Mouse (Mus musculus) thymus, adult 18-20 months (tissue): Measurements from ENCODE around the gene Fadd.

Experiments
- DNase-seq, 2 experiments: peaks; one replicate each; pipeline ENCODE4 v3.0.0; 2022; ENCODE audit warnings: mixed read lengths in 2 of 2

Fadd gene

DNA sequence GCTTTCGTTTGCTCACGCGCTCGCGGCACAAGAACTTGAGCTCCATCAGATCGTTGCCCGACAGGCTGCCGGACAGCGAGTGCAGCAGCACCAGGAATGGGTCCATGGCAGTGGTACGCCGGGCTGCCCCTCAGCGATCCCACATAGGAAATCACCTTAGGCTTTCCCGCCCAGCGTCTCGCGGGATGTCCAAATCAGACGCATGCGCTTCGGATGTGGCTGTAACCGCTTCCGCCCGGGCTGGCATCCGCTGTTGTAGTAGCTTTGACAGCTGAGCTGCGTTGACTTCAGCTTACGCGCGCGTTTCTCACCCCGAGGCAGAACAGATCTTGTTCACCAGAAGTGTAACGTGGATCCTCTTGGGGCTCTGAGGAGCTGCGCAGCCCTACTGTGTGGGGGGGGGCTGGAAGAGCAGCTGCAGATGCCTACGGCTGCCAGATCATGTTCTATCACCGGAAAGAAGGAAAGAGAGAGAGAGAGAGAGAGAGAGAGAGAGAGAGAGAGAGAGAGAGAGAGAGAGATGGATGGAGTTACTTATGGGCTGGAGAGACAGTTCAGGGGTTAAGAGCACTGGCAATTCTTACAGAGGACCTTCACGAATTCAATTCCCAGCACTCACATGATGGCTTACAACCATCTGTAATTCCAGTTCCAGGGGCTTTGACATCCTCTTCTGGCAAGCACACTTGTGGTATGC, at the start of gene Fadd:
Fadd (minus strand) TSS at position 180 of the 697 bp plus-strand sequence.
- DNase-seq: peak; percentile 90 to 93

DNA sequence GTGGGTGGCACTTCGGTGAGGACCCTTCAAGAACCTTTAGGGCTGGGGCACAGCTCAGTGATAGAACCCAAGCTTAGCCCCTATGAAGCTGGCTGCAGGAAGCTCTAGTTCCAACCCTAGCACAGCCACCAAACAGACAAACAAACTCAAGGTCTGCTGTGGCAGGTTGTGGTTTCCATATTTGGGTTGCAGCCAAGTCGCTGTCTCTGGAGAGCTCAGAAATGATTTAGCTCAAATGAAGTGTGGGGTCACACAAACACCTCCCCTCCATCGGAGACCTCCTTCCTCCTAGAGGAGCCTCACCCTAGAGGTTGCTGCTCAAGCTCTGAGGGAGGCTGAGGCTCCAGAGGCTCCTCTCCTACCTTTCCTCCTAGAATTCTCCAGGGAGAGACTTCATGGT, 48.4 kb upstream of the Fadd start:
- DNase-seq: no peak

DNA sequence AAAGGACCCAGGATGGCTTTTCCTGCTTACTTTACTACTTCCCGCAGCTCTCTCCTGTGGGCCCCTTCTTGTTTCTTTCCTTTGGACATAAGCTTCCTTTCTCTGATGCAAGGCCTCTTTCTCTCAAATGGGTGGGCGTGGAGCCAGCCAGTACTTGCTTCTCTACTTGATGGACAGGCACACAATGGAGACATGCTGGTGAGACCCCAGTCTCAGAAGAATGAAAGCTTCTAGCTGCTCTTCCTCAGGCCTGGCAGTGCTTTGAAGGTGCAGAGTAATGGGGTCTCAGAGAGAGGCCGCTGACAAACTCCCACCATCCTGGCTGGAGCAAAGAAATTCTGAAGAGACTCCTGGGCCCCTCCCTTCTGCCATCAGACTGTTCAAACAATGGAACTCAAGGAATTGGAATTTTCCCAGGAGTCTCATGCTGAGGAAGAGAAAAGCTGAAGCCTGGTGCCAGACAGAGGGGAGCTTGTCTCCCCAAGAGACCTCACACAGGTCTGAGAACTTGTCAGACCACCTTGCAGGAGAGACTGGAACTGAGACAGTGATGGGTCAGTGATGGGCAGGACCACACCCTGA, 46.2 kb upstream of the Fadd start:
- DNase-seq: no peak

DNA sequence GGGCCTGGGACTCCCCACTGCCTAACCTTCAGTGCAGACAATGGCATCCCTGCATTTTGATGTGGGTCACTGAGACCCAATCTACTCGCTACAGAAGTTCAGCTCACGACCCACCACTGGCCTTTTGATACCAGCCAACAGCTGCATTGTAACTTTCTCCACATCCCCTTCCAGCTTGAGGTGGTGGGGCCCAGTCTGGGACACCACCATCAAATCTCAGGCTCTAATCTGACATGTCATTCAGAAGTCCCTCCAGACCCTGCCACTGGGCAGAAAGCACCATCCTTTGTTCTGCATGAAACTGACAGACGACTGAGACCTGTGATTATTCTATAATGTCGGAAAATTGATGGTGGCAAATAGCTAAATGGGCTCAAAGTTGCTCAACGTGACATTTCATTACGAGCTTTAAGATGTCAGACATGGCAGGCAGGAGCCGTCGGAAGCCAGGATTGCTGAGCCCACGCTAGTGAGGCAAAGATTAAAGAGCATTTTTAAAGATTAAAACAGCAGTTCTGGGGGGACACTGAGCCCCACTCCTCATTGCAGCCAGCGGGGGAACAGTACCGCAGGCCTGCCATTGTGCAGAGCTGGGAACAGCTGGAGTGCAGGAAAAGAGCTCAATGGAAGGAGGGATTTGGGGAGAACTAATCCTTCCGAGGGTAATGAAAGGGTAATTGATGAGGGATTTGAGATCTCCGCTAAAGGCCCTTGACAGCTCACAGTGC, 45.5 kb upstream of the Fadd start:
- DNase-seq: no peak

DNA sequence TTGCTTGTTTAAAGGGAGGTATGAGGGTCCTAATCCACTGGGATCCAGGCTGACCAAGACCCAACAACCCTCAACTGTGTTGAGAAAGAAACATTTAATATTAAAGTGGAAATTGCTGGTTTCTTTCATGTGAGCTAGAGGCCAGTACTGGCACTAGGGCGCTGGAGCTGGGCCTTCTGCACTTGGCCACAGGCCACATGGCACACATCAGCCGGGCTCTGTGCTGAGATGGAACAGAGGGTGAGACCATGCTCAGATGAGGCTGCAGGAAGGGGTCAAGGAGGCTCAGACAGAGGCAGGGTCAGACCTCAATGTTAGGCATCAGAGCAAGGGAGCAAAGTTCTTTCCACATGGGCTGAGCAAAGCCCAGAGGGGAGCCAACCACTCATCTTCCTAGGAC, 43.8 kb upstream of the Fadd start:
- DNase-seq: no peak

DNA sequence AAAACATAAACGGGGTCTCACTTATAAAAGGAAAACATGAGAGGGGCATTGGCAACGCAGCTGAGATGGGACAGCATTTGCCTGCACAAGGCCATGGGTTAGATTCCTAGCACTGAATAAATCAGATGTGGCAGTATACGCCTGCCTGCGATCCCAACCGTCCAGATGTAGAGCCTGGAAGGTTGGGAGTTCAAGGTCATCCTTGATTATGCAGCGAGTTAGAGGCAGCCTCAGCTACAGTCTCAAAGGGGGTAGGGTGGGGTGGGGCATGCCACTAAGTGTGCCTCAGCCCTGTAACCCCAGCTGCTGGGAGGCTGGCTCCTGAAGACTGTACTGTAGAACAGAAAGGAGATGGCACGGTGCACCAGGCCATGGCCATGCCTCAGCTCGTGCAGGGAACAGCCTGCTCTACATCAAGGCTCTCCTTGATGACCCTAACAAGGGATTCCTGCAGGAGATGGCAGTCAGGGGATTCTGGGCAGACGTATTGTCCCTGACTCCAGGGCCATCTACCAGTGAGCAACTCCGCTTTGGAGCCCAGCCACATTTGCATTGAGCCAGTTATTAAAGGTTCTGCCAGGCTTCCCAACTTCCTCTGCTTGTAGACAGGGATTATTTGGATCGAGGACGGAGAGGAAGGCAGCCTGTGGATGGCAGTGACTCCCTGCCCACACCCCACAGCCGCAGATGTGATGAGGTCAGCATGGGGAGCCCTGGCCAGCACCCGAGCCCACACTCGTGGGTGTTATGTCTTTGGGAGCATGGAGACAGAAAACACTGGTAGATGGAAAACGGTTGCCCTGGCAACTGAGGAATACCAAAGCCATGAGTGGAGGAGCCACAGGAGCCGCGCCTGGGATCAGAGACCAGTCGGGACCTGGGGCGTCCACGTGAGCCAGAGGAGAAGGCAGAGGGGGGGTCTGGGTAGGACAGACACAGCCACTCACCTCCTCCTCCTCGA, 38.7 kb upstream of the Fadd start:
- DNase-seq: peak in 1 of 2 experiments; percentile 3

DNA sequence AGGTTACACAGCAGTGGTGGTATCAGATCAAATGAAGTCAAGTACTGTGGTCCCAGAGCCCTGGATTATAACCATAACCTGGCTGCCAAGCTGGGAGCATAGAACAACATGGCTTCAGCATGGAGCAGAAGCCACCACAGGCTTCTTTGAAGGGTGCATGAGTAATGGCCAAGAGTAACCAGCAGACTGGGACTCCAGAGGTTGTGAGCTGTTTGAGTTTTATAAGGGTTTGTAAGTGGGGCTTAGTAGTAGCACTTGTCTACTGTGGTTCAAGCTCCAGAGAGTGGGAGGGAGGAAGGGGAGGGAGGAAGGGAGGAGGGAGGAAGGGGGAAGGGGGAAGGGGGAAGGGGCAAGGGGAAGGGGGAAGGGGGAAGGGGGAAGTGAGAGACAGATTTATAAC, 38.1 kb upstream of the Fadd start:
- no peak for DNase-seq

DNA sequence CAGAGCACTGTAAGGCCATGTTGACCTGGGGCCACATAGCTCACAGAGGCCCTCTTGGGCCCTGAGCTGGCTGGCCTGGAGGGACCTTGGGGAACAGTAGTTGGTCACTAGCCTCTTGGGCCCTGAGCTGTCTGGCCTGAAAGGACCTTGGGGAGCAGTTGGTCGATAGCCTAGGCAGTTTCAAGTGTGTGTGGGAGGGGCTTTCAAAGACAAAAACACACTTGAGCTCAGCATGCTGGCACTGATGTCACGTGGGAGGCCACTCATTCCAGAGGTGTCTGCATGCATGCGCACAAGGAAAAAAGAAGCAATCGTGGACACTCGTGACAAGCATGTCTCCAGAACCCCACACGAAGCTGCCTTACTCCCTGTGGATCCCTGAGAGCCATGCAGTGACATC, 33.1 kb upstream of the Fadd start:
- DNase-seq: no peak

DNA sequence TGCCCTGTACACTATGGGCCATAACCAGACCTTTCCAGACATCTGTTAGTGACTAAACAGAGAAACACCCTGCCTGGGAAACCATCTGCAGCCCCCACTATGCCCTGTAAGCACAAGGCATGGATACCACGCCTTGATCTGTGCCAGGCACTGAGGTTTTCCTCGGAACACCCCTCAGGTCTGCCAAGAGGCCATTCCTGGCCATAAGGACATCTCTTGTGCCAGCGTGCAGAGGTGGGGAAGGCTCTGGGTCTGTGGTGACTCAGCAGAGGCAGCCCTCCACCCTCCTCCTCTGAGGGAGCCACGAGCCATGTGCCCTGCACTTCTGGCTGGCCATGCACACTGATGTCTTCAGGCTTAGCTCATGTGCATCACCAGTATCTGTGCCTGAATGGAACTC, 30.6 kb upstream of the Fadd start:
- DNase-seq: no peak

DNA sequence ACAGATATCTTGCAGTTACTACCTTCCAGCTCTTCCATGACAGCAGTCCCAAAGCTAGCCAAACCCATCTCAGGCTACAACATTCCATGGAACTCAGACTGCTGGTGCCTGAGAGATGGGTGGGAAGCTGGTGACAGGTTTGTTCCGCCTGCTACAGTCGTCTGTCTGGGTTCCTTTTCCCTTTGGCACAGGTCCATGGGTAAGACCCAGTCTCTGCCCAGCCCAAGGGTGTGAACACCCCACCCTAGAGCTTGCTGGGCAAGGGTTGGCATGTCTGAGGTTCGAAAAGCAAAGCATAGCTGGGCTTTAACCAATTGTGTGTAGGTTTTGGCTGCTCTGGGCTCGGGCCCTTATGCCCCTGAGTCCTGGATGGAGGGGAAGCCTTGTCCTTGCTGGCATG, 30.1 kb upstream of the Fadd start:
- no peak for DNase-seq

DNA sequence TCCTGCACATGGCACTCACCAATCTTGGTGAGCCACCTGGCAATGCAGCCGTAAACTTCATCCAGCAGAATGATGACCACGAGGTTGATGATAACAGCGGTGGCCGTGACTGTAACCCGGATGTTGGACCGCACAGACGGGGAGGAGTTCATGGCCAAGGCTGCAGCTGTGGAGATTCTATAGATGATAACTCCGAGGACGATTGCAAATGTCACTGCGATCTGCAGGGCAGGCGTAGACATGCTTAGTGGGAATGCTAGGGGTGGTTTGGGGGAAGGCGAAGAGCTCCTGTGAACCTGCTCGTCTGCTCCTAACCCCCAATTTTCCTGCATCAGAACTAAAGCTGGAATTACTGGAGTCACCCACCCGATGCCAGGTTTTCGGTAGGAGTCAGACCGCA, 29.3 kb upstream of the Fadd start:
- no peak for DNase-seq

DNA sequence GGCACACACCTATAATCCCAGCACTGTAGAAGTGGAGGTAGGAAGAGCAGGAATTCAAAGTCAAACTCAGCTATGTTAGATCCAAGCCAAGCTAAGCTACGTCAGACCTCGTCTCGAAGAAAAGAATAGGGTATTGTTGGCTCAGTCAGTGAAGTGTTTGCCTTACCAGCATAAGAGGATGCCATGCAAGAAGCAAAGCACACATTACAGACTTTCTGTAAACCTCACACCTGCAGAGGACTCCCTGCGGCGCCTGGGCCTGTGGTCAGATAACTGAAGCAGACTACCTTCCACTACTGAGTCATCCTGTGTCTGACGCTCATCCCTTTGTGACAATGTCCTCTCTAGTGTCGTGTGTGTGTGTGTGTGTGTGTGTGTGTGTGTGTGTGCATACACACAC, 27.3 kb upstream of the Fadd start:
- DNase-seq: no peak

DNA sequence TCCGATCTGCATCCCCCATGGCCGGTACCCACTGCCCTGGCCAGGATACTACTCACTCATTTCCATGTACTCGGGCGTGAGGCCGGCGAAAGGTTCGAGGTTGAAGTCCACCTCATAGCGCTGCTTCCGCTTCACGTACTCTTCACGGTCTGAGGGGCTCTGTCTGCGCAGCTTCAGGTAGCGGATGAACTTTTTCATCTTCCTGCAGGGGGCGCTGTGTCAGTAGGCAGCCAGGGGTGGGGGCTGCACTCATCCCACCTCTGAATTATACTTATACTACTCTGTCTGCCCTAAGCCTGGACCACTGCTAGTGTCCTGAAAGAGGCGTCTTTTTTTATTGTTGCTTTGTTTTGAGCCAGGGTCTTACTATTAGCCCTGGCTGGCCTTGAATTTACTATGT, 25.6 kb upstream of the Fadd start:
- no peak for DNase-seq

DNA sequence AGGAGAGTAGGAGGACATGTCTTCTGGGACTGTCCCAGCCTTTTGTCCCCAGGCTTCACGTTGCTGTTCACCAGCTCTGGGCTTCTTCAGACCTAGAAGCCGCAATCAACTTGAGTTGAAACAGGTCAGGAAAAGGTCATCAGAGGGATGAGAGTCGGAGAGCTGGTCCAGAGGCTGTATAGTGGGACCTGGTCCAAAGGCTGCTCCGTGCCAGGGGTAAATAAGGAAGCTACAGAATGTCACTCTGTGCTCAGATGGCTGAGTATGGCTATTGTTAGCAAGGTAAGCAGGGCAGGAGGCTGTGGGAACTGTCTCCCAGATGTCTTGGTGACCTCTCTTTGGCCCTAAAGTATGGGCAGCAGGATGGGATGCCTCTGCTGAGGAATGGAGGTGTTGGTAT, 22.5 kb upstream of the Fadd start:
- DNase-seq: no peak

DNA sequence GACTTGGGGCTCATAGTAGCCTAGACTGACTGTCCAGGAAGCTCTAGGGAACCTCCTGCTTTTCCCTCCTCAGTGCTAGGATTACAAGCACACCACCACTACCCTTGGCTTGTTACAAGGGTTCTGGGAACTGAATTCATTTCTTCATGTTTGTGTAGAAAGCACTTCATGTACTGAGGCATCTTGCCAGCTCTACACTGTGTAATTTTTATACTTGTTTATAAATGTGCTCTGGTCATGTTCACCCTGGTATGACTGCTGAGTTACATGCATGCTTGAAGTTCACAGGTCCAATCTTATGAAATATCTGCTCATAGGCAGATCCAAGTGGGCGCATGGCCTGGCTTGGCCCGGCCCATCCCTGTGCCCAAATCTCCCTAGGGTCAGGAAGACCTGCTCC, 22.0 kb upstream of the Fadd start:
- DNase-seq: no peak

DNA sequence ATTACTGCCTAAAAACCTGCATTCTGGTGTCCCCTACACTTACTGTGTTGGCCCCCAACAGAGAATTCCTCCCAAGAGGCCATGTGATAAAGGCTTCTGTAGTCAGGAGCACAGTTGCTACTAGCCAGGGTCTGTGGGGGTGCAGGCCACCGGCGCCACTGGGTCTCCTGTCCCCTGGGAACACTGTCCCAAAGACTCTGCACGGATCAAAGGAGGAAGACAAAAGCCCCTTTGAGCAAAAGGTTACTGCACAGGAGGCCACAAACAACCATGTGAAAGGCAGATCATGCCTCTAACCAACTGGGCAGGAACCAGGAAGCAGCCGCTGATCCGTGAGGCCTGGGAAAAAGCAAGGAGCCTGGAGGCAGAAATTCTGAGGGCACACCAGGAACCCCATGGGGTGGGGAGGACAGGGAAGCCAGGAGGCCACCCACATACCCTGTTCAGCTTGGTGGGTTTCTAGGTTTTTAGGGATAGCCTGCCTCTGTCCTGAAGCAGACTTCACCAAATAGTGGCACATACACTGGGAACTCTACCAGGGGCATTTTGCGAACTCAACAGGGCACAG, 18.2 kb upstream of the Fadd start:
- no peak for DNase-seq

DNA sequence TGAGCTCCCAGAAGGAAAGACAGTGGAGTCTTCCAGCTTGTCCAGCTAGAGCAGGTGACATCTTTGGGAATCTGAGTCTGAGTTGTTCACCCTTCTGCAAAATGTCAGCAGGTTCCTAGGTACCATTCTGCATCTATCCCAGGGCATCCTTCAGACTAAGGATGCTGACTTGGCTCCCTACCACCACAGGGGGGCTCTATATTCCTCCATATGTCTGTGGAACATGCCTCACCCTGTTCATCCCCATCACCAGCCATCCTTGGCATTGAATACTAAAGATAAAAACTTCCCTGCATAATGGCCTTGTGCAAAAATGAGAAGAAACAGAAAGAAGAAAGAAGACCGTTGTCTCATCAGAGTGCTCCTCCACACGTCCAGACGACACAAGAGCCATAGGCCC, 7.2 kb upstream of the Fadd start:
- DNase-seq: no peak

DNA sequence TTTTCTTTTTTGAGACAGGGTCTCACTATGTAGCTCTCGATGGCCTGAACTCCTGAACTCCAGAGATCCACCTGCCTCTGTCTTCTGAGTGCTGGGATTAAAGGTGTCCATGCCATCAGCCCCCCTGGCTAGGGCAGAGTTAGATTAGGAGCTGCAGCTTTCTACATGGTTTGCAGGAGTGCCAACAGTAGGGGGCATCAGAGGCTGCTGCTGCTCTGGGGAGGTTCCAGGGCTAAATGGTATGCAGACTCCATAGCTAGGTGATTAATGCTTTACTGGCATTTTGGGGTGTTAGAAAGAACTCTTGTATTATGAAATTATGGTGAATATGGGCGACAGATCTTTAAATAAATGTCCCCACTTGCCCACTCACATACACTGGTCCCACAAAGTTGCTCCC, 5.0 kb upstream of the Fadd start:
- DNase-seq: no peak

DNA sequence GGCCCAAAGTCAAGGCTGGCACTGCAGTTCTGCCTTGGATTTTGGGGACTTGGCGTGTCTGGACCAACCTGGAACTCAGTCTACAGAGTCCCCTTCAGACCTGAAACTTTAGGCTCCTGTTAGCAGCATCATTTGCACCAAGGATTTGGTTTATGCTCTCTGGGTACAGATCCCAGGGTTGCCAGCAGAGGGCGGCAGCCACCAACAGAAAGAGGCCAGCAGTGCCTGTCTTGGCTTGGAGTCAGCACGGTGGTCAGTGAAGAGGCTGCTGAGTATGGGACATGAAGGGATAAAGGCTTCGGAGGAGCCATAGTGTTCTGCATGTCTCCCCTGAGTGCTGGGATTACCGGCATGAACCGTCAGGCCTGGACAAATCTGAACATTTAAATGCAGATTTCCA, 3.4 kb upstream of the Fadd start:
- DNase-seq: peak in 1 of 2 experiments; percentile 14

DNA sequence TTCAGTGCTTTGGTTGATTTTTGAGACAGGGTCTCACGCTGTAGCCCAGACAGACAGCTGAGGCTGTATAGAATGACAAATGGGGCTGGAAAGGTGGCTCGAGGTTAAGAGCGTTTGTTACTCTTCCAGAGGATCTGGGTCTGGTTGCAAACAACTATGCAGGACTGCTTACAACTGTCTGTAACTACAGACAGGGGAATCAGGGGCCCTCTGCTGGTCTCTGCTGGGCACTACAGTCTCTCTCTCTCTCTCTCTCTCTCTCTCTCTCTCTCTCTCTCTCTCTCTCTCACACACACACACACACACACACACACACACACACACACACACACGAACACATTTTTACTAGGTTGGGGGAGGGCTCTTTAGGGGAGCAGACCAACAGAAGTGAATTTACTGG, 1.4 kb upstream of the Fadd start:
- peak in 1 of 2 experiments; percentile 26 for DNase-seq

DNA sequence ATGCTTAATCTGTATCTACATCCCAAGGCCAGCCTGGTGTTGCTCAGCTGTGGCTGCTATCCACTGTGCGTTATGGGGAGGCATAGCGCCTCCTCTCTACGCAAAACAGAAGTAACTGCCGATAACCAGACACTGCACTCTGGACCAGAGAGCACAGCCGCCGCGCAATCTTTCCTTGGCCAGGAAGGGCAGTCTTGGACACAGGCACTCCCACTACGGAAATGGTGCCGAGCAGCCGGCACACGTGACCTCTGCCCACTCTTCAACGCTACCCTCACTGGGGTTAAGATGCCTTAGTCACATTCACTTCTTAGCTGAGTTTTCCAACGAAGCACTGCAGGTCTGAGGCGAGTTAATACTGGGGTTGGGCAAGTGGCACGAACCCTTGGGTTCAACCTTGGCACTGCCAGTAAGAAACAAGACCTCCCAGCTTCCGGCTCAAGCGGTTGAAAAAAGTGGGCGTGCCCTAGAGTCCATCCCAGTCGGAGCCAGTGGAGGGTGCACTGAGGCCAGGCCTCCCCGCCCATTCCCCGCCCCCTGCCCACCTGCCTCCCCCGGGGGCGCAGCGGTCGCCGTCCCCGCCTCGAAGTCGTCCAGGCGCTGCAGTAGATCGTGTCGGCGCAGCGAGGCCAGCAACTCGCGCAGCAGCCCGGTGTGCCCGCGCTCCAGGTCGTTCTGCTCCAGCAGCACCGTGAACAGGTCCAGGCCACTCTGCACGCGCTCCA, 542 bp downstream of the Fadd start:
- DNase-seq: peak; percentile 78 to 85

DNA sequence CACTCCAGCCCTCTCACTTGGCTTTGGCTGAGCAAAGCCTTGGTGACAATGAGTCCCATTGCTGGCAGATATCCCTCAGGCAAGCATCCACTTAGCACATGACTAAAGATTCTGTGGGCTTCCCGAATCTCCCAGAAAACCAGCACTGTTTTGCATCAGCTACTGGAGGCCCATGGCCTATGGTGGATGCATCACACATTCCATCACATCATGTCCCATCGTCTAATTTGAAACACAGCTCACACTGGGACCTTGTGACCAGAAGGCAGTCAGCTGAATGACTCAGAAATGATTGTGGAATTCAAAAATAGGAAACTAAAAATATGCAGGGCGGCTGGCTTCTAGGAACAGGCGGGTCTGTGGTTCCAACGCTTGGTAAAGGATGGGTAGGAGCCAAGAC, 4.4 kb downstream of the Fadd start:
- DNase-seq: no peak
